Mouse (Mus musculus): ENCODE data around the gene Nbl1.

Nbl1 gene

GRCm38 (mm10) chr4:139074060-139074459, 18.7 kb downstream of the Nbl1 start:
- CTCF ChIA-PET = no interaction called here

DNA sequence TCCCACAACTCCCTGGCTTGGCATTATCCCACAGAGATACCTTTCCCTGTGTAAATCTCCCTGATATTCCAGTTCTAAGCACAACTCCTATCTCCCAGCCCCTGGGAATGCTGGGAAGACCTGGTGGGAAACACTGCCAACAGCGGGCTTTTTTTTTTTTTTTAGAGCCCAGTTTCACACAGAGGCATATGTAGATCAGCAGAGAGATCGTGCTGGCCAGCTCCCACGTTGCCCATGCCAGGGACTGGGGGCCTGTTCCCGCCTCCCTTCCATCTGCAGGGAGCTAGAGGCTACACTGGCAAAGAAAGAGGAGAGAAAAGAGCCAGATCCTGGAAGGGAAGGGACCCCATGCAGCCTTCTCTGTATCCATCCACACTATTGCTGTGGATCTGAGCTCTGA, 24.5 kb downstream of the Nbl1 start:
- CTCF ChIA-PET = no interaction called here

DNA sequence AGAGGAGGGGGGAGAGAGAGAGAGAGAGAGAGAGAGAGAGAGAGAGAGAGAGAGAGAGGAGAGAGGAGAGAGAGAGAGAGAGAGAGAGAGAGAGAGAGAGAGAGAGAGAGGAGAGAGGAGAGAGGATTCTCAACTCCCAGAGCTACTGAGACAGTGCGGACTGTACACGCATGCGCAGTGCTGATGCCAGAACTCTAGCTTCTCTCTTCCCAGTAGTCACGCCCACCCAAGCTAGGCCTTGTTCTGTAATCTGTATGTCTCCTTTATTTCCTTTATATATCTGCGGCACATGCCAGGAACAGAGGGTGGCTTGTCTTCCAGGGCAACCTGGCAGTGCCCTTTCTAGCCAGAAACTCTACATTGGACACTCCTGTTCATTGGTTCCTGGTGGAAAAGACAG, 28.0 kb downstream of the Nbl1 start:
- CTCF ChIA-PET = no interaction called here

- CTCF ChIA-PET = no interaction called here
These were observed 33.2 kb downstream of the Nbl1 start for GRCm38 (mm10) chr4:139059569-139059968.

DNA sequence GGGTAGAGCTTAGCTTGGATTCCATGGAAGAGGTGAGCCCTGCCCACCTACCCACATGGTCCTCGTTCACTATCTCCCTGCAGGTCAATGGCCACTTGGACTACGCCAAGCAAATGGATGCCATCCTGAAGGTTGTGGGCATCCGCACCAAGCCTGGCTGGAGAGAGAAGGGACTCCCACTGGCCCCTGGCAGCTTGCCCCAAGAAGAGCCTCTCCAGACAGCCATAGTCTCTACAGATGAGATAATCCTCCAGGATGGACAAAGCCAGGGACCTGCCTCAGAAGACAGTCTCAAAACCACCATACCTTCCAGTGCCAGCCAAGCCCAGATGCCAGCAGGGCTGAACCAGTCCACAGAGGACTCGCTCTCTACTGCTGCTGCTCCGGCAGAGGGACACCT, 34.8 kb downstream of the Nbl1 start:
- CTCF ChIA-PET = no interaction called here

DNA sequence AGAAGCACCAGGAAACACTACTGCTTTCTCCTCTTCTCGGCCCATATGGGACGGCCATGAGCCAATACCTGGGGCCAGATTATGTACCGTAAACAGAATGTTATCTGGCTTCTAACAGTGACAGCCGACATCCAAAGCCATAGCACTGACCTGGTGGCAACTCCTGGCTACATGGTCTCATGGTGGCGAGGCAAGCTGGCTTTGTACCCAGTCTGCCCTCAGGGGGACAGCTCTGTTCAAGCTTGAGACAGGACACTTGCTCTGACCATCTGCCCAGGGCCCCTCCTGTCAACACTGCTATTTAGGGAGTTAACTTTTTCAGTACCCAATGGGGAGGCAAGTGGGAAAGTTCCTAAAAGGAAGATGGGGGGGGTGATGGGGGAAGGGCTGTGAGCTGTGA, 35.5 kb downstream of the Nbl1 start:
- CTCF ChIA-PET = no interaction called here

DNA sequence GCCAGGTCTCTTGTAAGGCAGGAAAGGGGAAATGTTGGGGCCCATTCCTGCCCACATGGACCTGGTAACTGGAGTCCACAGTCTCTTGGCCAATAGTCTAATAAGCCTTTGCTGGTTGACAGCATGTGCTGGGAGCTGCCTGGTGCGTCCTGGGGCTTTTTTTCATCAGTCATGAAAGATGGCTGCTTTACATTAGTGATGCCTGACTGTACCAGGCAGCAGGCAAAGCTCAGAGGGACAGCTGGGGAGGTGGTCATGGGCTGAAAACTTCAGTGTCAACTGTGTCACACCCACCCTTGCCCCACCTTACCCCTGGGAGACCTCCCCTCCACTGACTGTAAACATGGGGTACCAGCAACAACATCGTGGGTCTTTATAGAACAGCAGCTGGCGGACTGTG, 37.0 kb downstream of the Nbl1 start:
- CTCF ChIA-PET = no interaction called here

DNA sequence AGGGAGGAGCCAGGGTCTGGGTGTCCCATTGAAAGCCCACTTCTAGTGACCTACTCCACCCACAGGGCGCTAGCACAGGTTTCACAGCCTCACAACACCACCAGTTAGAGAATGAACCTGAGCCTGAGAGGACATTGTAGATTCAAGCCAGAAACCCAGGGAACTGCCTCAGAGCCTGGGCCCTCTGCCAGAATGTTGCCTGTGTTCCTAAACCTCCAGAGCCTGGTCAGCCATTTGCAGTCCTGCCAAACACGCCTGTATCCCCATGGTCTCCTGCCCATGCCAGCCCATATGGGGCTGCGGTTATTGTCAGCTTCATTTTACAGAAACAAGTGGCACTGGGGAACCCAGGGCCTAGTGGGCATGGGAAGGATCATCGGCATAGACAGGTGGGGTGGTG, 37.5 kb downstream of the Nbl1 start:
- CTCF ChIA-PET = no interaction called here

- CTCF ChIA-PET = no interaction called here
These were observed 38.4 kb downstream of the Nbl1 start for GRCm38 (mm10) chr4:139054300-139054923.

- CTCF ChIA-PET = no interaction called here
These were observed 39.4 kb downstream of the Nbl1 start for GRCm38 (mm10) chr4:139053391-139053790.

- CTCF ChIA-PET = no interaction called here
These were observed 40.0 kb downstream of the Nbl1 start for GRCm38 (mm10) chr4:139052796-139053195.

DNA sequence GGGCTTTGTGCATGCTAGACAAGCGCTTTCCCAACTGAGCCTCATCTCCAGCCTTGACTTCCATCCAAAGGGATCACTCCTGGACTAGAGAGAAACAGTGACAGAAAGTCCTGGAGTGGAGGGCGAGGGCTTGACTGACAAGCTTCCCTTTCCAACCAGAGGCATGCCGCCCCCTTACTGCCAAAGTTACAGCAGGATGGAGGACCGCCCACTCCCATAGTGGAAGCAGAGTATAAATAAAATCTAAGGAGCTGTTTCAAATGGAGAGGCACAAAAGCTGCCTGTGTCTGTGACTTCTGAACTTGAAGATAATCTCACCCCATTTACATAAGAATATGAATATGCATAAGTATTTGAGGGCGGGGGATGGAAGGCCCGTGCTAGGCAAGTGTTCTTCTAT, 44.3 kb downstream of the Nbl1 start:
- CTCF ChIA-PET = no interaction called here

GRCm38 (mm10) chr4:139046354-139046753, 46.4 kb downstream of the Nbl1 start:
- CTCF ChIA-PET = interaction anchor here (0.6 kb wide), 1 partner anchor 14 kb away, joined by 3 read pairs; no protein-coding TSS in a partner anchor

DNA sequence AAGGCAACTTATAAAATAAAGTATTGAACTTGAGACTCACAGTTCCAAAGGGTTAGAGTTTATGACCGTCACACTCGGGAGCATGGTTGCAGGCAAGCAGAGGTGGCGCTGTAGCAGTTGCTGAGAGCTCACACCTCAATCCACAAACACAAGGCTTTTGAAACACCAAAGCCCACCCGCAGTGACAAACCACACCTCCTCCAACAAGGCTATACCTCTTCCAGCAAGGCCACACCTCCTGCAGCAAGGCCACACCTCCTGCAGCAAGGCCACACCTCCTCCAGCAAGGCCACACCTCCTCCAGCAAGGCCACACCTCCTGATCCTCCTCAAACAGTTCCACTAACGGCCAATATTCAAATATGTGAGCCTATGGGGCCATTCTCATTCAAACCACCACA, 48.2 kb downstream of the Nbl1 start:
- CTCF ChIA-PET = interaction anchor here (0.6 kb wide), 1 partner anchor 640 kb away, joined by 3 read pairs; no protein-coding TSS in a partner anchor

DNA sequence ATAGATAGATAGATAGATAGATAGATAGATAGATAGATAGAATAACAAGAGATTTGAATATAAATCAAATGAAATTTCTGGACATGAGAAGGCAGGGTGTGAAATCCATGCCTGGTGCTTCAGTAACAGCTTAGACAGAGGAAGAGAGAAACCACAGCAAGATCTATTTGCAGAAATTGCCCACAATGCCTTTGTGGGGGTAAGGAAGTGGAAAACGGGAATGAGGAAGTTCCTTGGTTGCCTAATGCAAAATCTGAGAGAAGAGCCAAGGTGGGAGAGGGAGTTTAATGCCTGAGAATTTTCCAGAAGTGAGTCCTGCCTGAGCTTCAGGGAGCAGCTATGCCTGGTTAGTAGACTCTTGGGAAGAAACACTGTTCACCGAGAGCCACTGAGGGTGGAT, 49.2 kb downstream of the Nbl1 start:
- CTCF ChIA-PET = interaction anchor here (0.6 kb wide), 1 partner anchor 639 kb away, joined by 3 read pairs; no protein-coding TSS in a partner anchor

DNA sequence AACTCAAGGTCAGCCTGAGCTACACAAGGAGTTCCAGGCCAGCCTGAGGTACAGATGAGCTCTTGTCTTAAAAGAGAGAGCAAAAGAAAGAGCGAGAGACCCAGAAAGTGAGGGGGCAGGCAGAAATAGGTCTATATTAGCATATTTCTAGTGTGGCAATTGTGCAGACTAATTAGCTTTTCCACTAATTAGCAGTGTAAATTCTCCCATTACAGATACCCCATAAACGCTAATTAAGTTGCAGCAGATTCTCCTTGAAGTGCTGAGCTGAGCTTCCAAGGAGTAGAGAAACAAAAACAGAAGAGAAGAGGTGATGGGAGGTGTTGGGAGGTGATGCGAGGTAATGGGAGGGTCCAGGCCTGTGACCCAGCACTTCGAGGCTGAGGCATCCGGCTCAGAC, 50.2 kb downstream of the Nbl1 start:
- CTCF ChIA-PET = no interaction called here

DNA sequence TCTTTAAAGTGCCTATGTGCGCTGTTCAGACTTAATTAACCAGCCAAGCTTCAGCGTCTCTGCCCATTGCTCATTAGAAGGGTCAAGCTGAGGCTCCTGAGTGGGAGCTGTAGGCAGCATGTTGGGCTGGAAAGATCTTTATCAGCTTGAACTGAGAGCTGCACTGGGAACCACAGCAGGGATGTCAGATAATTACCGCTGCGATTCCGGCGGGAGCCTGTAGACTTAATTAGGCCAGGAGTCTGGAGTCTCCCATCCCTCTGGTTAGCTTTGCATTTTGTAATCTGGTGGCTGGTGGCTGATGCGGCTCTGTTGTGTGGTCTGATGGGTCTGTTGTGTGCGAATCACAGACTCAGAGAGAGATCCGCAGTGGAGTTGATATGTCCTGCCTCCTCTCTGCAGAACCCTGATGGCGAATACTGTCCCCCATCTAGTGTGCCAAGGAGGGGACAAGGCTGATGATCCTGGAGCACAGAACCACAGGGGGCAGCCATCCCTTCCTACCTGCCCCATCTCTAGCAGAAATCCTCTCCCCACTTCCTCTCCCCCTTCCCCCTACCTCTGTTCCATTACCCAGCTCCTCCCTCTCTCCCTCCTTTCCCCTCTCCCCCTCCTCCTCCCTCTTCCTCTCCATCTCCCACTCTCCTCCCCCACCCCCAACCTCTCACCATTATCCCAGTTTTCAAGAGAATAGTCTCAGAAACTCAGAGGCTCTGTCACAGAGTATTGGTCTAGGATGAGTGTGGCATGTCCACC, 52.5 kb downstream of the Nbl1 start:
- CTCF ChIA-PET = no interaction called here

- CTCF ChIA-PET = no interaction called here
These were observed 54.8 kb downstream of the Nbl1 start for GRCm38 (mm10) chr4:139037795-139038607.

- CTCF ChIA-PET = no interaction called here
These were observed 57.0 kb downstream of the Nbl1 start for GRCm38 (mm10) chr4:139035799-139036198.

DNA sequence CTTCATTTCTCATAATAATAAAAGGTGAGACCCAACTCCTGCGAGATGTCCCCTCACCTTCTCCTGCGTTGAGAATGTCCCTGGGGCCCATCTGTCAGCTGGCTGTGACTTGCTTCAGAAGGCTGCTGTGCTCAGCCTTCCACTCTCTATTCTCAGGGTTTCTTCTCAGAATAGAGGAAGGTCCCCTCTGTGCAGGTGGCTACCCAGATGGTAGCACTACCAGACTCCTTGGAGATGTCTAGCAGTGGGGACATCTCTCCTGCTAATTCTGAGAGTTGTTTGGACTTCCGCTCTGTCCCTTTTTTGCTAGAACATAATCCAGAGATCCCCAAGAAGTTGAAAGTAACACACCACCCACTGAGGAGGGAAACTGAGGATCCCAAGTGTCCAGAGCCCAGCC, 57.9 kb downstream of the Nbl1 start:
- CTCF ChIA-PET = no interaction called here

- CTCF ChIA-PET = no interaction called here
These were observed 58.3 kb downstream of the Nbl1 start for GRCm38 (mm10) chr4:139034540-139034939.

GRCm38 (mm10) chr4:139034010-139034367, 58.8 kb downstream of the Nbl1 start:
- CTCF ChIA-PET = no interaction called here

Measured in spleen, embryonic (tissue).